Mouse (Mus musculus): ENCODE data around the gene Cpne5.

DNA sequence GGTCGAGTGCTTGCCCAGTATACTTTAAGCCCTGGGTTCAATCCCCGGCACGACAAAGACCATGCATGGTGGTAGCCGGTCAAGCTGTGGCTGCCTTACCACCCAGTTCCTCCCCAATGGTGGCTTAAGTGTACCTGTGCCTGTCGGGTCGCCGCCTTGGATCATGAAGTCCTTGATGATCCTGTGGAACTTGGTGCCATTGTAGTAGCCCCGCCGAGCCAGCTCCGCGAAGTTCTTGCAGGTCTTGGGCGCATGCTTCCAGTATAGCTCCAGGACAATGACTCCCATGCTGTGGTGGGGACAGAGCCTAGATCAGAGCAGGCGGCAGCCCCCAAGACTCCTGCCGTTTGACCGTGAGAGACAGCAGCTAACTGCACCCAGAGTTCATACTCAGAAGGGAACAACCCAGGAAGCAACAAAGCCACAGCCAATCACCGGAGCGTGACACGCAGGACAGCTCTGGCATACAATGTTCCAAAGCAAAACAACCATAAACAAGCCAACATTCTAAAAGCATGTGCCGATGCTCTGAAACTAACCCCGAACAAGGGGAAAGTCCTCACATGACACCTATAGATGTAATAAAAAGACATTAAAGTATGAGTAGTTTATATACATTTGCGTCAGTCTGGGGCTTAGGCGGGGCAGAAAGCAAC, 23.8 kb upstream of the Cpne5 start:
- no peak for TF ChIP-seq CTCF (IDR thresholded peaks at IDR 0.05; ENCODE audit: control insufficient read depth, insufficient read depth, insufficient read length)
- no peak for TF ChIP-seq USF1 (IDR thresholded peaks at IDR 0.05; ENCODE audit: low read depth)
- TF ChIP-seq MAX (IDR thresholded peaks at IDR 0.05): no peak
- no peak for TF ChIP-seq MYOG (IDR thresholded peaks at IDR 0.05; ENCODE audit: control insufficient read depth, extremely low read depth, insufficient read length)
- TF ChIP-seq CEBPB (IDR thresholded peaks at IDR 0.05; ENCODE audit: low read depth): no peak
- TF ChIP-seq FOSL1 (IDR thresholded peaks at IDR 0.05; ENCODE audit: insufficient read depth, low read length, poor library complexity, severe bottlenecking): no peak
- no peak for TF ChIP-seq MYOD1 (IDR thresholded peaks at IDR 0.05; ENCODE audit: control insufficient read depth, insufficient read length, low read depth)

Measured in C2C12 (cell line).